Mouse (Mus musculus) heart, postnatal 25 days (tissue): ENCODE data around the gene Rcor1. TPM values are rescaled to one million over a fixed set of nuclear protein-coding genes. Genes with fewer than 3 reads are reported as not detected.

Source experiments
- DNase-seq: peaks from one replicate; pipeline ENCODE4 v3.0.0; 2022; ENCODE audit warnings: low spot score
- intact Hi-C: fragments of 180-260 bp; cut with DNase I; formaldehyde crosslinking; loops from one replicate; pipeline ENCODE4 v1.15.1; 2025
- total RNA-seq, 2 experiments: library from RNA; stranded (reverse); gene quantifications; 2 replicates each; pipeline ENCODE4 v1.2.3; 2021

Rcor1 gene
- total RNA-seq, 2 experiments from 2014 or later, result 14.8 to 17.4 TPM

- no peak for DNase-seq
- intact Hi-C loops, result no loop called here
These were observed 114.0 kb downstream of the Rcor1 start for GRCm38 (mm10) chr12:111152981-111153710.

DNA sequence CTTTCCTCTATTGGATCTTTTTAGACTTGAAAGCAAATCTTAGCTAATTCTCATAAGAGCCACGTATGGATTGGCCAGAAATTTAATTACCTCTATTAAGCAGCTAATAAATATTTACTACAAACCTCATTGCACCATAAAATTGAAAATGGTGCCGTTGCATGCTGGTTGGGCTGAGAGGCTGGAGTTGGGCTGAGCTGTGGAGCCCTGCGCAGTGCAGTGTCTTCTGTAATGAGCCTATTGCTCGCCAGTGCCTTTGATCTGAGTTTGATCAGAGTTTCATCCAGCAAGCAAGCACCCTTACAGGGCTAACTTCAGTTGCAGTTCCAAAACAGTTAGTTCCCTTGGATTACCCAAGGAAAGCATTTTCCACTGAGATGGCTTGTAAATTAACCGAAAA lies 114.8 kb downstream of the Rcor1 start:
- no peak for DNase-seq
- intact Hi-C loops, result no loop called here

DNA sequence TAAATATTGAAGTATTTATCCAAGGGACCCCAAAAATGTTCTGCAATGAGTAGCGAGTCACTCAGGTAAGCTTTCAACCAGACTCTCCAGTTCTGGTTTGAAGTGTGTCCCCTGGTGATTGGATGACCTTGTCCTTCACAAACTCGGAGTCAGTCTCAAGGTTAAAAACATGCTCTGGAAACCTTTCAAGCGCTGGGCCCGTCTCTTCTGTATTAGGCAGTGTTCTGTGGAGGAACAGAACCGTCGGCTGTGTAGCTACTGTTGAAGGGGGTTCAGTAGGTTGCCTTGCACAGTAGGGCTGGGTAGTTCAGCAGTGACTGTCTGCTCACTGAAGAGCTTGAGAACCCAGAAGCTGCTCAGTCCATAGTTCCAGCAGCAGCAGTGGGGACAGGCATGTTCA lies 115.5 kb downstream of the Rcor1 start:
- intact Hi-C loops, result no loop called here
- DNase-seq, result no peak

DNA sequence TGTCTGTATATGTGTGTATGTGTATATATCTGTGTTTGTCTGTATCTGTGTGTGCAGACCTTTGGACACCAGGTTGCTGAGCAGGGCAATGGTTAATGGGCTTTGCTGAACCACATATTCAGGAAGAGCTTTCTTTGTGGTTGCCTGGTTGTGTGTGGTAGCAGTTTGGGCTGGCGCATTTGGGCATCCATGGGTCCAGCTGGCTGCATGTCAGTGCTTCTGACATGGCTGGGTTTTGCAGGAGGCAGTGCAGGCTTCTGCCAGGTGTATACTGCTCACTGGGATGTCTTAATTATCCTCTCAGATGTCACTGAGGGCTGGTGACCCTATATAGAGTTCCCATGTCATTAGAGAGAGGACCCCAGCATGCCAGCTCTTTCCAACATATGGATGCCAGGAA lies 116.6 kb downstream of the Rcor1 start:
- intact Hi-C loops, result no loop called here
- no peak for DNase-seq

- intact Hi-C loops, result no loop called here
- DNase-seq, result peak; percentile 31
These were observed 120.7 kb downstream of the Rcor1 start for GRCm38 (mm10) chr12:111159659-111160428.

DNA sequence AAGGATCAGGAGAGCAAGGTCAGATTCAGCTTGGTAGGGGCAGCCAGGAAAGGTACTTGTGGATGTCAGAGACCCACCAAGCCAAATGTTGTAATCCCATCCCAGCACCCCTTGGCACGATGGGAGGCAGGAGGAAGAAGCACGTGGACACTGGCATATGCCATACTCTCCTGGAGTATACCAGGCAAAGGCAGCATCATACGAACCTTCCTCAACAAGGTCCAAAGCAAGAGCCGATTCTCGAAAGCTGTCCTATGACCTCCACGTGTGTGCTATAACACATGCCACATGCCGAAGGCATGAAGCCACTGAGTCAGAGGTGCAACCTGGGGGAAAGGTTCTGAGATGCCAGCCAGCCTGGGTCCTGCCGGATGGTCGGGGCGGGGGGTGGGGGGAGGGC lies 121.7 kb downstream of the Rcor1 start:
- DNase-seq, result no peak
- intact Hi-C loops, result no loop called here

DNA sequence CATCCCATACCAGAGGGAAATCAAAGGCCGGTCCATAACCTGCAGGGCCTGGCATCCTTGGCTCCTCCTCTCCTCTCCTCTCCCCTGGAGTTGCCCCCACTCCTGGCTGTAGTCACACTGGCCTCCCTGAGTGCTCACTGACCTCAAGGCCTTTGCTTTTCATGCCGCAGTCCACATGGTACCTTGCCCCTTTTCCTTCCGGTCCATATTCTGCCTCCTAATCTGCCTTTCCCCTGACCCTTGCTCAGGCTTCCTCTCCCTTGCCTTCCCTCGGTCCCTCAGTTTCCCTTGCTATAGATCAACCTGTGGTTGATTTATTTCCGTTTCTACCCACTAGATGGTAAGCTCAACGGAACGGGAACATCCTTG lies 122.8 kb downstream of the Rcor1 start:
- intact Hi-C loops, result no loop called here
- no peak for DNase-seq

DNA sequence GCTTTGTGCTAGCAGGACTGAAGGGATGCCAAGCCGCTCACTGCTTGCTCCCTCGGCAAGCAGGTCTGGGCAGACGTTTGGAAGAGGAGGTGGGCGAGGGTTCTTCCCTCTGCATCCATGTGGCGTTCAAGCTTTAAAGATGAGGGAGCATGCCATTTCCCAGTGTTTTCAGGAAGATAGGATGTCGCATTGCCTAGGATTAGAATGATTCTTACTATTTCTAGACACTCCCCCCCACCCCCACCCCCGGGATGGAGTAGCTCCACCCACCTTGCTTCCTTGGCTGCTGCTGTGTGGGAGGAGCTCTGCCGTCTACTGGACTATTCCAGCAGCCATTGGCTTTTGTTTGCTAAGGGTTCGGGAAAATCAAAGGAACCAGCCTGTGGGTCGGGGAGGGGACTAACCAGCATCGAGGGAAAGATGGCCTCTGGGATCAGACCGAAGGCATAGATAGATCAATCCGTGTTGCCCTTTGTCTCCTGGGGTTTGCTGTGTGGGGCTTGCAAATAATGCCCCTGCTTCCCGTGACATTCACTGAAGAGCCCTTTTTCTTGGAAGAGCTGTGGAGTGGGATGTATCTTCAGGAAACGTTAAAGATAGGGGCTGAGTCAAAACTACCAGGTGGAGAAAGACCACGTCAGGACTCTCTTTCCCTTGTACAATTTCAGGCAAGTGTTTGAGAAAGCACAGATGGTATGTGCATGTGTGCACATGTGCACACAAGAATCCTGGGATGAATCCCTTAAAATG lies 123.3 kb downstream of the Rcor1 start:
- intact Hi-C loops, result no loop called here
- DNase-seq, result no peak

DNA sequence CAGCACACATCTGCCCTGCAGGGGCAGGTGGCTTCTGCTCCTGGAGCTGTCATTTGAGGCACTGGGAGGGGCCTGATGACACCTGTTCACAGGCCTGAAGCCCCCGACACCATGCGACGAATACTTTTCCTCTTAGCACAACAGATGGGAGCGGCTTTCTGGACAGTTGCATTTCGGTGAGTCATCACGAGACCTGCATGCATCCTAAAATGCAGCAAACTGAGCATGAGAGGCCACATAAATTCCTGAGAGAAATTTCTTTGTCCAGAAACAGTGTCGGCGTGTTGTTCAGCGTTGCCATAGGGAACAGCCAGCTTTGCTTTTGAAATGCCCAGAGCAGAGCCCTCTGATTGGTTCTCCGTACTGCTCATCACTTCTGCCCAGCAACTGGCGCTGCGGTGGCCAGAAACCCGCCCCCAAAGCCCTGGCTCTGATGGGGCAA lies 125.2 kb downstream of the Rcor1 start:
- intact Hi-C loops, result no loop called here
- DNase-seq, result peak; percentile 73

DNA sequence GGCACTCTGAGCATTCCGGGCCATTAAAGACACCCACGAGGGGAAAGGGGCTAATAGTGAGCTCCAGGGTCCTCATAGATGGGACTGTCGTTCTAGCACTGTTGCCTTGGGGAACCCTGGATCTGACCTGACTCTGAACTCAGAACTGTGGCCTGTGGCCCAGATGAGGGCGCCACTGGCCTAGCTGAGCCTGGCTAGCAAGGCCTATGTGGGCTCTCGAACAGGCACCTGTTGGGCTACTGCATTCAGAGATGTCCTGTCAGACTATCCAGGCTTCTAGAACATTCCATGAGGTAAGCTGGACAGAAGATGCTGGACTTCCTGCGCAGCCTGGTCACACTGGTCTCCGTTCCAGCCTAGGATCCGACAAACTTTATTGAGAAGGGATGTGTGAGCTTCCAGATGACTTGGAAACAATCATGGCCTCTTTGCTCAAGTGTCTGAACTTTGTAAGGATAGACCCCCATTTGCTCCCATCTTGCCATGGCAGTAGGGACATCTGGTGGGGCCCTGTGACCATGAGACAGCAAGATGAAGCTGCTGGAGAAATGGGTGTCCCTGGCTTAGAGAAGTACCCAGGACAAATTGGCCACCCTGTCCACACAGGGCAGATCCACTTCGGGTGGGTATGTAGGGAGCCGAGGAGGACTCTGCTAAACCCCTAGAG lies 126.1 kb downstream of the Rcor1 start:
- no peak for DNase-seq
- intact Hi-C loops, result no loop called here

Other genes with a start within 250 kb of the Rcor1 start
- gene Mok, start 198.4 kb upstream of the Rcor1 start, total RNA-seq, result under 1 TPM; 0.31 to 0.39 TPM
- 1 to 10 TPM; 9.3 to 9.8 TPM for gene Zfp839, start 189.1 kb upstream of the Rcor1 start, total RNA-seq
- 10 to 100 TPM; 31.7 to 33.3 TPM for gene Cinp, start 150.2 kb upstream of the Rcor1 start, total RNA-seq
- gene Tecpr2, start 150.1 kb upstream of the Rcor1 start, total RNA-seq, result 1 to 10 TPM; 5.2 to 5.7 TPM
- gene Ankrd9, start 60.3 kb upstream of the Rcor1 start, total RNA-seq, result 10 to 100 TPM; 66.8 to 71.8 TPM
- 10 to 100 TPM; 15.0 to 15.2 TPM for gene Traf3, start 127.0 kb downstream of the Rcor1 start, total RNA-seq
- not detected for gene 4930595D18Rik, start 145.1 kb downstream of the Rcor1 start, total RNA-seq
- gene Amn, start 231.7 kb downstream of the Rcor1 start, total RNA-seq, result not detected